Mouse (Mus musculus) liver, embryonic 14.5 days (tissue): ENCODE measurements at regions not wholly inside any gene's neighbourhood (a gene's known extent, or its start where the extent isn't known, plus 50 kb on each side); places are given as distances from the start of the nearest gene placed in this dataset.

Experiments
- ATAC-seq: fragments of 200-750 bp; cut with Nextera tagmentation; 2 replicates; pipeline ENCODE4 v1.8.0; 2017; ENCODE audit warnings: moderate number of reproducible peaks, mild to moderate bottlenecking, moderate library complexity; ENCODE audit not compliant: insufficient read depth
- DNase-seq, 3 experiments: peaks; one replicate each; pipeline ENCODE4 v3.0.0-alpha.2; 2012 to 2013; ENCODE audit warnings: low read depth in 3 of 3, low spot score in 3 of 3
- H3K27ac ChIP-seq: fragments of 300-500 bp; sonication (generic); 2 replicates; pipeline ENCODE4 v1.5.1; 2014; ENCODE audit warnings: moderate library complexity, mild to moderate bottlenecking, control low read depth, inconsistent platforms
- H3K27me3 ChIP-seq: fragments of 300-500 bp; sonication (generic); 2 replicates; pipeline ENCODE4 v1.6.1; 2014; ENCODE audit warnings: mild to moderate bottlenecking, low read length, moderate library complexity; ENCODE audit not compliant: control insufficient read depth, insufficient read depth
- H3K36me3 ChIP-seq: fragments of 300-500 bp; sonication (generic); replicated peaks from 2 replicates; pipeline ENCODE4 v1.6.1; 2014; ENCODE audit warnings: low read depth; ENCODE audit not compliant: control insufficient read depth, insufficient read depth
- H3K4me1 ChIP-seq, 2 experiments: fragments of 200-500 bp in 1 of 2; fragments of 300-500 bp in 1 of 2; sonication (generic) in 1 of 2; replicated peaks; 2 replicates each; pipeline ENCODE4 v1.6.1; 2012 to 2014; ENCODE audit warnings: antibody characterized with exemption in 1 of 2, inconsistent platforms in 1 of 2, low read length in 1 of 2; ENCODE audit not compliant: control insufficient read depth in 2 of 2, insufficient read depth in 2 of 2
- H3K4me2 ChIP-seq: fragments of 300-500 bp; sonication (generic); 2 replicates; pipeline ENCODE4 v1.6.1; 2014; ENCODE audit warnings: low read depth, mild to moderate bottlenecking, control low read depth, moderate library complexity
- H3K4me3 ChIP-seq, 2 experiments: fragments of 200-500 bp in 1 of 2; fragments of 300-500 bp in 1 of 2; sonication (generic) in 1 of 2; 2 replicates each; pipeline ENCODE4 v1.5.1; 2012 to 2014; ENCODE audit warnings: low read depth in 2 of 2, low read length in 2 of 2, mild to moderate bottlenecking in 2 of 2, control low read depth in 1 of 2, inconsistent platforms in 1 of 2, moderate library complexity in 1 of 2; ENCODE audit not compliant: insufficient read depth in 1 of 2
- H3K9ac ChIP-seq: fragments of 300-500 bp; sonication (generic); replicated peaks from 2 replicates; pipeline ENCODE4 v1.6.1; 2014; ENCODE audit warnings: mild to moderate bottlenecking, control low read depth, moderate library complexity
- H3K9me3 ChIP-seq: fragments of 300-500 bp; sonication (generic); 2 replicates; pipeline ENCODE4 v1.6.1; 2016; ENCODE audit warnings: low read length, mixed read lengths; ENCODE audit not compliant: control insufficient read depth
- CTCF ChIP-seq: IDR thresholded peaks from 2 replicates; pipeline ENCODE4 v1.5.1; 2016; ENCODE audit warnings: antibody characterized with exemption, low read depth, control low read depth
- EP300 ChIP-seq: IDR thresholded peaks from 2 replicates; pipeline ENCODE4 v1.6.1; 2016; ENCODE audit warnings: antibody characterized with exemption, low read depth
- WGBS: fragments of 180-500 bp; shearing (Covaris S2); extraction: QIAGEN DNeasy Blood & Tissue Kit; methylation state at CpG from one replicate; pipeline ENCODE4 v1.1.7; 2014; ENCODE audit not compliant: insufficient replicate concordance; 5-methylcytosine and 5-hydroxymethylcytosine counted together

DNA sequence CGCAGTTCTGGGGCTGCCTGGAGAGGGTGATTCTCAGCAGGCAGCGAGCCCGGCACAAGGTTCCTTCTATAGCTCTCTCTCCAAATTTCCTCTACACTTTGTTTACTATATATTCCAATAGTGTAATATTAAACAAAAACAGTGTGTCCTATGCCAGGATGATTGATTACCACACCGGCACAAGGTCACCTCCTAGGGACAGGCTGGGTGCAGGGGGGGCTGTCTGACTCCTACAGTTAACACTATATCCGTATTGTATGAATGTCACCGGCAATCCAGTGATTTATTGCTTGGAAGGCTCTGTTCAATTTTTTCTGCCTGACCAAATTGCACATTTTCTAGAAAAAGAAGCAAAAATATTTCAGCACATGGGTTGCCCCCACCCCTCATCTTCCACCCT is 305.9 kb upstream of the Mgmt start:
- no peak for DNase-seq
- WGBS: 69% methylated on average over 6 of the region's 6 CpGs

DNA sequence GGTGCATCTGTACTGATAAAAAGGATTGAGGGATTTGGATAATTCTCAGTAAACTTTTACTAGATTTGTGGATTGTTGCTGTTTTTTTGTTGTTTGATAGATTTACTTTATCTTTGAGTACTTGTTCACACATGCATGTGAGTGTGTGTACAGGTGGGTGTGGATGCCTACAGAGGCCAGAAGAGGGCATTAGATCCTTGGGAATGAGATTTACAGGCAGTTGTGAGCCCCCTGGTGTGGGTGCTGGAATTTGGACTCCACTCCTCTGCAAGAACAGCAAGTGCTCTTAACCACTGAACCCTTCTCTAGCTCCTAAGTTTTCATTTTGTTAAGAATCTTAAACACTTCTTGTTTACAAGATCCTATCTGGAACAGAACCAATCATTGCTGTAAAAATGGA is 303.5 kb upstream of the Mgmt start:
- Histone ChIP-seq H3K27ac (no peak overlapping the region), H3K36me3 (no peaks in the 10 kb centered on the region), H3K9me3 (no peaks in the 10 kb centered on the region), H3K4me3 (no peak overlapping the region), H3K27me3 (no peaks in the 10 kb centered on the region), H3K4me2 (no peak overlapping the region), H3K9ac (no peak overlapping the region), H3K4me1 (no peaks in the 10 kb centered on the region)
- TF ChIP-seq EP300: no peak
- TF ChIP-seq CTCF: no peak
- no peak for ATAC-seq
- DNase-seq: no peak

More for the DNA sequence above, 305.9 kb upstream of the Mgmt start:
- Histone ChIP-seq H3K4me2 (no peak overlapping the region), H3K9ac (no peak overlapping the region), H3K9me3 (no peaks in the 10 kb centered on the region), H3K36me3 (no peaks in the 10 kb centered on the region), H3K27ac (no peak overlapping the region), H3K4me1 (no peaks in the 10 kb centered on the region), H3K27me3 (no peaks in the 10 kb centered on the region), H3K4me3 (no peak overlapping the region)
- ATAC-seq: no peak
- no peak for TF ChIP-seq CTCF

DNA sequence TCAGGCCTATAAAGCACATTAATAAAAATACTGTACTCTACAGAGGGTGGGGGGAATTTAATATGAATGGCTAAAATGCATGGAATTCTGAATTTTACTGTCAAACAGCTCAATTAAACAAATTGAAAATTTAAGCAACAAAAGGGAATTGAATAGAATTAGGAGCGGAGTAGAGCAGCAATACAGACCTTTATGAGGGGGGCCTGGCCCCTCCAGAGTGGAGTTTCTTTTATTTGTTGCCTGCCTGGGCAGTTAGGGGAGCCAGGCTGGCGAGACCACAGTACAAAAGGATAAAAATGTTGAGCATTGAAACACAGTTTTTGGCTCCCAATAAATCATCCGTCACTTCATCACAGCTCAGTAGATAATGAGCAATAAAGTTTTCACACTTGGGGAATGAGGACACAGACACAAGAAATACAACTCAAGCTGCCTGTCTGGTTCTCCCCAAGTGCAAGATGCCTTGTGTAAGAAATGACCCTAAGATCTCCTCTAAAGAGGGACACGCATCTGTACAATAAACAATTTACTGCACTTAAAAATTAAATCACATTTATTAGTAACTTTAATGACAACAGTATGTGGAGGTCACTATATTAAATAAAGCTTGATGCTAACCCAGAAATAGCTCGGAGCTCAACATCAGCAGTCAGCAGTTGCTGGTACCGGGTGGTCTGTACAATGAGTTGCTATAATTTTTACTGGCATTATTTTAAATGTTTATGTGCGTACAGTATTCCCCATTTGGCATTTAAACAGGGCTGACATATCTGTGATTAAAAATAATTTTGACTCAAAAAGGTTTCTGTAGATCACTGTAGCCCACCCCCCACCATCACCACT is 286.9 kb upstream of the Mgmt start:
- no peaks in the 10 kb centered on the region for H3K27me3 ChIP-seq
- H3K9ac ChIP-seq: no peak overlapping the region
- H3K9me3 ChIP-seq: no peaks in the 10 kb centered on the region
- no peak for TF ChIP-seq EP300
- TF ChIP-seq CTCF: no peak
- no peak overlapping the region for H3K4me2 ChIP-seq
- no peaks in the 10 kb centered on the region for H3K36me3 ChIP-seq
- 61% methylated on average over 7 of the region's 7 CpGs for WGBS
- DNase-seq: no peak
- H3K4me1 ChIP-seq: no peaks in the 10 kb centered on the region
- no peak overlapping the region for H3K27ac ChIP-seq
- H3K4me3 ChIP-seq: no peak overlapping the region
- ATAC-seq: no peak

DNA sequence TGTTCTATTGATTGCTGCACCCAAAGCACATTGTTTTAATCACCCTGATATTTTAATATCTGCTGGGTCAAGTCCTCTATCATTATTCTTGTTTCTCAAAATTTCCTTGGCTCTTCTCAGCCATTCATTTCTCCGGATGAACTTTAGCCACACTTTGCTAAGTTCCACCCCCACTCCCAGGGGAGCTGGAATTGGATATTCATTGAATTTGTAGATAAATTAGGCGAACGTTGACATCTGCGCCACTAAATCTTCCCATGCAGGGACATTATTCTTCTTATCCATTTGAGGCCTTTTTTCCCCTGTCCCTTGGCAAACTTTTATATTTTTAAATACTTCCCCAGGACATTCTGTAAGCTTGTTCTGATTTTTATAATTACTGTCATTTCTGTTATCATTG is 280.9 kb upstream of the Mgmt start:
- WGBS: 63% methylated on average over 4 of the region's 4 CpGs

DNA sequence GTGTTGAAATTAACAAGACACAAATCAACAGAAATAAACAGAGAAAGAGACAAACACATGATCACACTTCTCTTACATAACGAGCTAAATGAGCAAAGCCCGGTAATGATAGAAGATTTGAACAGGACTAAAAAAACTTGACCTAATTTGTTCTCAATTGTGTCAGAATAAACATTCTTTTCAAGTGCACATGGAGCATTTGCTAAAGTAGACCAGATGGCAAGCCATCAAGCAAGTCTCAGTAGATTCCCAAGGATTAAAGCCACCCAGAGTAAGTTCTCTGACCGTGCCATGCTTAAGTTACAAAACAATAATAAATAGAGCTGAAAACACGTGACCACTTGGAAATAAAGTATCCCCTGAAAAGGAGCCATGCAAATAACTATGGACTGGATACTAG is 269.9 kb upstream of the Mgmt start:
- no peaks in the 10 kb centered on the region for H3K27me3 ChIP-seq
- H3K9ac ChIP-seq: no peak overlapping the region
- WGBS: 49% methylated on average over 4 of the region's 4 CpGs
- H3K4me3 ChIP-seq: no peak overlapping the region
- H3K4me2 ChIP-seq: no peak overlapping the region
- H3K27ac ChIP-seq: no peak overlapping the region
- ATAC-seq (no peak), DNase-seq (no peak)
- TF ChIP-seq EP300 (no peak), CTCF (no peak)
- no peaks in the 10 kb centered on the region for H3K9me3 ChIP-seq
- H3K4me1 ChIP-seq: no peaks in the 10 kb centered on the region
- no peaks in the 10 kb centered on the region for H3K36me3 ChIP-seq

More for the DNA sequence above, 280.9 kb upstream of the Mgmt start:
- no peaks in the 10 kb centered on the region for H3K36me3 ChIP-seq
- no peak for DNase-seq
- H3K27ac ChIP-seq: no peak overlapping the region
- no peak overlapping the region for H3K4me2 ChIP-seq
- no peaks in the 10 kb centered on the region for H3K9me3 ChIP-seq
- no peaks in the 10 kb centered on the region for H3K27me3 ChIP-seq
- no peaks in the 10 kb centered on the region for H3K4me1 ChIP-seq
- H3K4me3 ChIP-seq: no peak overlapping the region
- ATAC-seq: no peak
- TF ChIP-seq EP300 (no peak), CTCF (no peak)
- H3K9ac ChIP-seq: no peak overlapping the region
